ENCODE assay signal across 24 mouse cellular contexts in genomic region chr3:86196471-86196870, GRCm38 (mm10). TPM values are rescaled to one million over a fixed set of nuclear protein-coding genes. Genes with fewer than 3 reads are reported as not detected.
DNase-seq lines count a peak whose midpoint lies in the region; ATAC-seq and TF ChIP-seq lines count a peak whose summit lies in the region.
"Had no signal": no experiment of that assay in that cellular context is flagged by ENCODE, and none has a peak within 500 bp of the region (broad histone marks: within the 10 kb centered on the region; RNA-seq: fewer than 3 reads in every experiment).

No protein-coding gene starts in this region.

- ATAC-seq in common myeloid progenitor, adult 5-6 weeks (replicated peaks; ENCODE audit: low read depth, poor library complexity, severe bottlenecking): peak; percentile 96
- peak; percentile 92 for ATAC-seq in megakaryocyte progenitor cell, adult 5-6 weeks (replicated peaks; ENCODE audit: poor library complexity)
- ATAC-seq: forebrain, embryonic 14.5 days; intestine, embryonic 16.5 days had no signal

- 4% methylated on average over 3 of the region's 3 CpGs for whole genome bisulfite sequencing in thymus, adult 2 months

- DNase-seq in thymus, adult 2 months: peak; percentile 11
- no peak for DNase-seq in thymus, adult 18-20 months
- DNase-seq in thymus, postnatal 4 days: peak; percentile 10
- DNase-seq in lung, postnatal 4 days: no peak
- no peak for DNase-seq in right cerebral cortex, adult 2 months (ENCODE audit: low spot score in 2 of 2)
- no peak for DNase-seq in left cerebral cortex, postnatal 14 days (ENCODE audit: low spot score in 2 of 2)
- DNase-seq: adrenal gland, postnatal 36 days; cerebellum, adult 11-12 months; cerebellum, postnatal 25 days; gastrocnemius, postnatal 10 days; heart, postnatal 10 days; left cerebral cortex, postnatal 4 days; liver; lung, postnatal 10 days; spleen, adult 18-20 months had no signal

- H3K4me1 ChIP-seq in thymus, adult 2 months (replicated peaks; ENCODE audit: control insufficient read depth, insufficient read depth, low read length): peaks cover 3% of the 10 kb centered on the region
- H3K4me1 ChIP-seq: hindbrain, embryonic 13.5 days; stomach, embryonic 15.5 days had no signal

- TF ChIP-seq CTCF in thymus, adult 2 months (IDR thresholded peaks at IDR 0.05; ENCODE audit: borderline replicate concordance, control insufficient read depth, extremely low read depth, insufficient read depth, low read length, poor library complexity): no peak

- H3K4me3 ChIP-seq in thymus, adult 2 months (ENCODE audit: control insufficient read depth, insufficient read depth, low read length): no peak overlapping the region
- H3K4me3 ChIP-seq: hindbrain, embryonic 13.5 days; kidney, embryonic 15.5 days; layer of hippocampus, adult 2 months; stomach, embryonic 15.5 days had no signal

- H3K27ac ChIP-seq in thymus, adult 2 months (ENCODE audit: control insufficient read depth, insufficient read depth, low read length): no peak overlapping the region
- H3K27ac ChIP-seq: hindbrain, embryonic 13.5 days; kidney, embryonic 15.5 days; layer of hippocampus, adult 2 months; stomach, embryonic 15.5 days had no signal

- H3K27me3 ChIP-seq in thymus, adult 2 months (ENCODE audit: control insufficient read depth, insufficient read depth, low read length): no peaks in the 10 kb centered on the region
- H3K27me3 ChIP-seq: CH12.LX; hindbrain, embryonic 13.5 days; kidney, embryonic 15.5 days; stomach, embryonic 15.5 days had no signal

- TF ChIP-seq POLR2A in thymus, adult 2 months (IDR thresholded peaks at IDR 0.05; ENCODE audit: control insufficient read depth, extremely low read depth, insufficient read depth, low read length, poor library complexity): no peak

- H3K36me3 ChIP-seq in thymus, adult 2 months (ENCODE audit: control insufficient read depth, insufficient read depth, low read length): no peaks in the 10 kb centered on the region
- H3K36me3 ChIP-seq: hindbrain, embryonic 13.5 days; kidney, embryonic 15.5 days; stomach, embryonic 15.5 days had no signal

- intact Hi-C loops in left cerebral cortex, postnatal 14 days (cut with DNase I): no loop called here

RNA-seq across cellular contexts. Expression of gene Lrba, which starts 28.0 kb away (rescaled TPM):
- 13.7 and 14.5 TPM in 2 replicates for polyA plus RNA-seq in thymus, adult 2 months (2012; rRNA removed)
- total RNA-seq in common myeloid progenitor, adult 5-6 weeks (2017): 27.1 and 33.8 TPM in 2 replicates
- 11.5 and 12.8 TPM in 2 replicates for total RNA-seq in megakaryocyte progenitor cell, adult 5-6 weeks (2015)
- 16.4 and 17.2 TPM in 2 replicates for total RNA-seq in megakaryocyte progenitor cell, adult 5-6 weeks (2017)
- 10 to 100 TPM; 23.1 to 25.1 TPM for total RNA-seq in left cerebral cortex, postnatal 14 days (2021)

RNA-seq across cellular contexts. Expression of gene Rps3a1, which starts 54.0 kb away (rescaled TPM):
- polyA plus RNA-seq in thymus, adult 2 months (2012; rRNA removed): 338 and 396 TPM in 2 replicates
- total RNA-seq in common myeloid progenitor, adult 5-6 weeks (2017): 7,220 and 7,747 TPM in 2 replicates
- 3,851 and 3,962 TPM in 2 replicates for total RNA-seq in megakaryocyte progenitor cell, adult 5-6 weeks (2015)
- total RNA-seq in megakaryocyte progenitor cell, adult 5-6 weeks (2017): 6,854 and 7,683 TPM in 2 replicates
- 100 to 1,000 TPM; 329 to 345 TPM for total RNA-seq in left cerebral cortex, postnatal 14 days (2021)

Comparison
In these comparisons a context has a peak if more than half of its experiments do, and no peak if none do; other contexts are left out.
1. DNase-seq: peak in thymus, adult 2 months (single experiment) and thymus, postnatal 4 days (single experiment); none in thymus, adult 18-20 months (0 of 2), lung, postnatal 4 days (0 of 2), right cerebral cortex, adult 2 months (0 of 2) and left cerebral cortex, postnatal 14 days (0 of 2).
2. RNA of gene Rps3a1, which starts 54.0 kb away (total RNA-seq): 7,220 to 7,747 TPM in common myeloid progenitor, adult 5-6 weeks and 3,851 to 7,683 TPM in megakaryocyte progenitor cell, adult 5-6 weeks; 329 to 345 TPM in left cerebral cortex, postnatal 14 days; every median in the first group is over 10 times any median in the second.